Mouse (Mus musculus) erythroblast, embryonic 14.5 days (primary cell): Measurements from ENCODE around the gene Traf3ip1.

Experiments used
- GATA1 ChIP-seq: IDR thresholded peaks from 2 replicates; pipeline ENCODE4 v1.6.1; 2012; ENCODE audit warnings: low read length, inconsistent platforms, mixed read lengths
- TAL1 ChIP-seq: IDR thresholded peaks from 3 replicates; pipeline ENCODE4 v1.6.1; 2012; ENCODE audit warnings: low read length, inconsistent platforms, mixed read lengths

- no peak for TF ChIP-seq GATA1
- TF ChIP-seq TAL1, result no peak
Measured at GRCm38 (mm10) chr1:91523759-91524158, 29.3 kb downstream of the Traf3ip1 start.
